Mouse (Mus musculus): ENCODE measurements around the gene Arsk. TPM values are rescaled to one million over a fixed set of nuclear protein-coding genes. Genes with fewer than 3 reads are reported as not detected.

Arsk gene
- polyA plus RNA-seq (2012; ENCODE audit: low replicate concordance): 0.08 and 1.6 TPM in 2 replicates

DNA sequence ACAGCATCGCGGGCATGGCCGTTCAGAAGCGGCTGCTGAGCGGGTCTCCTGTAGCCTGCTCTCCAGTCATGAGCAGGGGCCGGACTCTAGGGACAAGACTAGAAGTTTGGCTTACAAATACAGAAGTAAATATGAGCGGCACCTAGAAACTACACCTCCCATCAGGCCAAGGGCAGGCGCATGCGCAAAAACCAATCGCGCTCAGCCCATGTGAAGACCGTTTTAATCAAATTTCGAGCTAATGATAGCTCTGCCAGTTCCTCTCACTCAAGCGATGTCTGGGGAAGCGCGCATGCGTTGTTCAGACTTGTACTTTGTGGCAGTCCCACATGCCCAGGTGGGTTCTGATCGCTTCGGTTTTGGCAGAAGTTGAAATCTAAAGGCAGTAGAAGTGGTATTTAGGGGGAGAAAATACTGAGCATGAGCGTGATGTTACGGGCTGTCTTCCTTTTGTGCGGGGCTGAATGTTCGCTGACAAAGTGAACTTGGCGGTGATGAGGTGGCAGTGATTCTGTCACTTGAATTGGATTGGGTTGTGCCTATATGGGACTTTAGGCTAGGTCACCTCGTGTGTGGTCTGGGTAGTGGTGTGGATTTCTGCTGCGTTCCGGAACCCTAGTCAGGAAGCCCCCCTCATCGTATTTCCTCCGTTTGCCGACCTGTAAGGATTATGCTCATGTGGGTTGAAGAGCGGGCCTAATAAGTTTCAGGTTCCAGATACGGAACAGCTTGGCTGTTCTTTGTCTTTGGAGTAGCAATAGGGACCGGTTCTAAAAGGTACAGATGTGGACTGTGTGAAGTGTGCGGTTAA is at the start of gene Arsk, which contains the start of gene Ttc37:
TSS of gene Arsk (minus strand) at position 168 of the 811 bp plus-strand sequence.
TSS of gene Ttc37 (plus strand) at position 242 of the 811 bp plus-strand sequence.

DNA sequence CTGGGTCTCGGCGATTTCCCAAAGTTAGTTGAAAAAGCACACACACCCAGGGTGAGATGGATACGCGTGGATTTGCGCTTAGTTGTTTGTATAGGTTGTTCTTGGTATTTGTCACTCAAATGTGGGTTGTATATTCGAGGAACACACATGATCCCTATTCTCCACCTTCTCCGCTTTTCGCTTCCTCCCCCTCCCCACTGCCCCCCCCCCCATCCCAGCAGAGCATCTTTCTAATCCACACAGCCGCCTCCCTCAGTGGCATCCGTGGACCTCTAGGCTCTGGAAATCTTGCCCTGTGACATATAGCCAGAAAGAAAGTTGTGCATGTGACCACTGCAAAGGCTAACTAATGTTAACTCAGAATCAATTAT is 41.6 kb downstream of the Arsk start, which contains the start of gene Gpr150:
TSS of gene Gpr150 (minus strand) at position 101 of the 371 bp plus-strand sequence.

DNA sequence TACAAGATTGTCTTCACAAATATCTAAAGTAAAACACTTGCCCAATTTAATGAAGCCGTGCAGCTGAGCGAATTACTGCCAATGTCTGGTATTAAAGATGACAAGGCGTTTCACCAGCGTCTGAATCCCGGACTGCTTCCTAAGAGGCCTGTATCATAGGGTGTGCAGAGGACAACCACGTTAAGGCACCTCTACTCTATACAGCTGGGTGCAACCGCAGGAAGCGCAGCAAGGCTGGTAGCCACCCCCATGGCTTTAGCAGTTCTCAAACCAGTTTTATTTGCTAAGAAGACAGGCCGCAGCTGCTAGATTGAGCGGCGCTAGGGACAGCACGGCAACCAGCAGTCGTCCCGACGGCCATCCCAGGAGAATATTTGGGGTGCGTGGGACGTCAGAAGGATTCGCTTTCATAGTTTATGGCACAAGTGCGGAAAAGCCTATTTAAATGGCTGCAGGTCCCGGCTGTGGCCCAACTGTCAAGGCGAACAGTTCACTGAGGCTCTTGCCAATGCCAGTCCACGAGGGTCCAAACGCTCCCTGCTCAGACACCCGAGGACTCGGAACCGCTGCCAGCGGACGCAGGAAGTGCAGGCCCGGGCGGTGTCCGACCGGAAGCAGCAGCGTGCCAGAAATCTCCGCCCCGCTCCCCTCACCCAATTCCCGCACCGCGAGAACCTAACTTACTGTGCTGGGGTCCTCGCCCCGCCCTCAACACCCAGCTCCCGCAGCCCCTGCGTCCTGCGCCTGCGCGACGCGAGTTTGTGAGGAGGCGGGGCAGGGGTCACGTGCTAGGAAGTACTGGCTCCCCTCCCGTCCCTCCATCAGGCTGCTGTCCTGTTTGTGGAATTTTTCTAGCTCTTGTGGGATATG is 80.3 kb downstream of the Arsk start, which contains the start of gene Rfesd:
TSS of gene Rfesd (minus strand) at position 746 of the 870 bp plus-strand sequence.

Other genes with a start within 250 kb of the Arsk start
- gene Rhobtb3, start 154.7 kb downstream of the Arsk start, polyA plus RNA-seq (2012; ENCODE audit: low replicate concordance): 1.6 and 2.6 TPM in 2 replicates
- not detected in 2 replicates for gene Spata9, start 131.5 kb downstream of the Arsk start, polyA plus RNA-seq (2012; ENCODE audit: low replicate concordance)
- 0.48 and 4.4 TPM in 2 replicates for gene Rfesd, start 79.9 kb downstream of the Arsk start, polyA plus RNA-seq (2012; ENCODE audit: low replicate concordance)
- 2.9 and 3.0 TPM in 2 replicates for gene Gpr150, start 41.7 kb downstream of the Arsk start, polyA plus RNA-seq (2012; ENCODE audit: low replicate concordance)
- gene Ttc37, start 74 bp upstream of the Arsk start, polyA plus RNA-seq (2012; ENCODE audit: low replicate concordance): 1.0 and 2.6 TPM in 2 replicates
- not detected in 2 replicates for gene Fam81b, start 206.4 kb upstream of the Arsk start, polyA plus RNA-seq (2012; ENCODE audit: low replicate concordance)